Mouse (Mus musculus) liver, embryonic 11.5 days (tissue): ENCODE measurements around the gene Tef. TPM values are rescaled to one million over a fixed set of nuclear protein-coding genes. Genes with fewer than 3 reads are reported as not detected.

Experiments
- ATAC-seq: fragments of 200-750 bp; cut with Nextera tagmentation; replicated peaks from 2 replicates; pipeline ENCODE4 v1.8.0; 2017; ENCODE audit warnings: moderate number of reproducible peaks, mild to moderate bottlenecking, moderate TSS enrichment, moderate library complexity; ENCODE audit not compliant: low FRiP score
- DNase-seq: peaks from one replicate; pipeline ENCODE4 v3.0.0-alpha.2; 2017; ENCODE audit warnings: low spot score
- H3K27ac ChIP-seq: fragments of 300-500 bp; sonication (generic); 2 replicates; pipeline ENCODE4 v1.5.1; 2014; ENCODE audit warnings: mild to moderate bottlenecking, low read depth, low read length, control low read depth
- H3K27me3 ChIP-seq: fragments of 300-500 bp; sonication (generic); replicated peaks from 2 replicates; pipeline ENCODE4 v1.6.1; 2014; ENCODE audit warnings: low read length, mixed read lengths; ENCODE audit not compliant: control insufficient read depth, insufficient read depth
- H3K36me3 ChIP-seq: fragments of 300-500 bp; sonication (generic); 2 replicates; pipeline ENCODE4 v1.6.1; 2014; ENCODE audit warnings: mild to moderate bottlenecking, low read length, moderate library complexity, mixed read lengths; ENCODE audit not compliant: control insufficient read depth, insufficient read depth
- H3K4me1 ChIP-seq: fragments of 300-500 bp; sonication (generic); replicated peaks from 2 replicates; pipeline ENCODE4 v1.6.1; 2014; ENCODE audit warnings: low read length, mixed read lengths; ENCODE audit not compliant: control insufficient read depth, insufficient read depth
- H3K4me2 ChIP-seq: fragments of 300-500 bp; sonication (generic); 2 replicates; pipeline ENCODE4 v1.6.1; 2014; ENCODE audit warnings: mild to moderate bottlenecking, control low read depth, moderate library complexity
- H3K4me3 ChIP-seq: fragments of 300-500 bp; sonication (generic); 2 replicates; pipeline ENCODE4 v1.5.1; 2014; ENCODE audit warnings: low read depth, low read length, control low read depth
- H3K9ac ChIP-seq: fragments of 300-500 bp; sonication (generic); 2 replicates; pipeline ENCODE4 v1.6.1; 2014; ENCODE audit warnings: low read depth, low read length, control low read depth
- H3K9me3 ChIP-seq: fragments of 300-500 bp; sonication (generic); 2 replicates; pipeline ENCODE4 v1.6.1; 2016; ENCODE audit warnings: low read length, inconsistent platforms, mixed read lengths; ENCODE audit not compliant: control insufficient read depth
- WGBS: fragments of 180-500 bp; shearing (Covaris S2); extraction: QIAGEN DNeasy Blood & Tissue Kit; methylation state at CpG from one replicate; pipeline ENCODE4 v1.1.7; 2014; 5-methylcytosine and 5-hydroxymethylcytosine counted together
- polyA plus RNA-seq: library from polyadenylated mRNA; unstranded; fragments of >200 nt; fragmentation: Nextera tagmentation; extraction: Ambion mirVana; gene quantifications from 2 replicates; pipeline ENCODE4 v1.2.1, GENCODE M21; 2014

Tef gene
- polyA plus RNA-seq, 1 experiment from 2014 or later, result 12.6 TPM

DNA sequence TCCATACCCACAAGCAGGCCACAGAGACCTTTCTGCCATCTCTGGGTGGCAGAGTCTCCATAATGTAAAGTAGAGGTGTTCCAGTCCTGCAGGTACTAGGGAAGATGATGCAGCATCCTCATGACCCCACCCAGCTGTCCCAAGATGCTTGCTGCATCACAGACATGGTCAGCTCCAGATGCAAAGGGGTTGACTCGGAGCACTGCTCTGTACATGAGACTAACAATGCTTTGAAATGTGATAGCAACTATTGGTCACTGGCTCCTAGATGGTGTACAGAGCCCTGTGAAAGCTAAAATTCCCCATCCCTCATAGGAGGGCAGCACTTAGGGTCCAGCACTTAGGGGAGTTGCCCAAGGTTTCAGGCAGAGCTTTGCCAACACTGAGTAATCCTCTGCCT, 2.0 kb downstream of the Tef start:
- Histone ChIP-seq H3K36me3 (no peaks in the 10 kb centered on the region), H3K27ac (no peak overlapping the region), H3K9ac (no peak overlapping the region), H3K4me1 (peaks cover 31% of the 10 kb centered on the region), H3K4me2 (peak overlapping the region; percentile 83; the same call in 1 of the 2 replicates), H3K4me3 (no peak overlapping the region), H3K9me3 (no peaks in the 10 kb centered on the region), H3K27me3 (no peaks in the 10 kb centered on the region)
- no peak for DNase-seq
- no peak for ATAC-seq
- WGBS, result 77% methylated on average over 1 of the region's 1 CpGs

DNA sequence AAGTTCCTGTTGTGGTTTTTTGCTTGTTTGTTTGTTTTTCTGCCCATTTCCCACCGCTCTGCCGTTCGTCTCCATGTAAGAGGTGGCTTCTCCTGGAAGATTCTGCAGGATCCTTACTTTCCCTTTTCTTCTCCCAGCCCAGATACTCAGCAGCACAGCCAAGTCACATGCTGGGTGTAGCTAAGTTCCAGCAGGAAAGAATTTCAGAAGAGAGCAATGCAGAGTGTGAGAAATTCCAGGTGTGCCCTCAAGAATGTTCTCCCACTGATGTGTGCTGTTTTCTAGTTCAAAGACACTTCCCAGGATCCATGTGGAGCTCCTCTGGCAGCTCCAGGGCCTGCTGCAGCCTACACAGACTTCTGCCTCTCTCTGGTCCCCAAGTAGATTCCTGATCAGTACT, 2.7 kb downstream of the Tef start:
- H3K27ac ChIP-seq, result no peak overlapping the region
- no peaks in the 10 kb centered on the region for H3K27me3 ChIP-seq
- H3K36me3 ChIP-seq, result no peaks in the 10 kb centered on the region
- no peak overlapping the region for H3K9ac ChIP-seq
- peaks cover 35% of the 10 kb centered on the region for H3K4me1 ChIP-seq
- no peak for DNase-seq
- no peak overlapping the region for H3K4me3 ChIP-seq
- no peak for ATAC-seq
- 69% methylated on average over 3 of the region's 3 CpGs for WGBS
- H3K4me2 ChIP-seq, result no peak overlapping the region
- H3K9me3 ChIP-seq, result no peaks in the 10 kb centered on the region

DNA sequence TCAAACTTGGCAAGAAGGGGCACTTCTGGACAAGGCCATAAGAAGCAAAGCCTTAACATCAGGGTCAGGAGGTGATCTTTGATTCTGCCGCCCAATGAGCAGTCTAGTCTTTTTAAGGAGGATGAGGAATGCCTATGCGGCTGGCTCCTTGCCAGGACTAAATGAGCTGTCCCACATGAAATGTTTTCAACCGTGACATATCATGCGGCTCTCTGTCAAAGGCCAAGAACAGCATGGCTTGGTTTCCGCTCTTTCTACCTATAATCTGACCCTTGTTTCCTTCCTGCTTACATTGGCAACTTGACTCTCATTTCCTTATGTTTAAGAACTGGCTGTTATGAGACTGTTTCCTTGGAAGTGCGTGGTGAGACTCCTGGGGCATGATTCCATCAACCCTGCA, 3.4 kb downstream of the Tef start:
- Histone ChIP-seq H3K4me2 (no peak overlapping the region), H3K27ac (no peak overlapping the region), H3K36me3 (no peaks in the 10 kb centered on the region), H3K9ac (no peak overlapping the region), H3K4me3 (no peak overlapping the region), H3K9me3 (no peaks in the 10 kb centered on the region), H3K4me1 (peaks cover 38% of the 10 kb centered on the region), H3K27me3 (no peaks in the 10 kb centered on the region)
- DNase-seq, result no peak
- no peak for ATAC-seq
- 68% methylated on average over 6 of the region's 6 CpGs for WGBS

DNA sequence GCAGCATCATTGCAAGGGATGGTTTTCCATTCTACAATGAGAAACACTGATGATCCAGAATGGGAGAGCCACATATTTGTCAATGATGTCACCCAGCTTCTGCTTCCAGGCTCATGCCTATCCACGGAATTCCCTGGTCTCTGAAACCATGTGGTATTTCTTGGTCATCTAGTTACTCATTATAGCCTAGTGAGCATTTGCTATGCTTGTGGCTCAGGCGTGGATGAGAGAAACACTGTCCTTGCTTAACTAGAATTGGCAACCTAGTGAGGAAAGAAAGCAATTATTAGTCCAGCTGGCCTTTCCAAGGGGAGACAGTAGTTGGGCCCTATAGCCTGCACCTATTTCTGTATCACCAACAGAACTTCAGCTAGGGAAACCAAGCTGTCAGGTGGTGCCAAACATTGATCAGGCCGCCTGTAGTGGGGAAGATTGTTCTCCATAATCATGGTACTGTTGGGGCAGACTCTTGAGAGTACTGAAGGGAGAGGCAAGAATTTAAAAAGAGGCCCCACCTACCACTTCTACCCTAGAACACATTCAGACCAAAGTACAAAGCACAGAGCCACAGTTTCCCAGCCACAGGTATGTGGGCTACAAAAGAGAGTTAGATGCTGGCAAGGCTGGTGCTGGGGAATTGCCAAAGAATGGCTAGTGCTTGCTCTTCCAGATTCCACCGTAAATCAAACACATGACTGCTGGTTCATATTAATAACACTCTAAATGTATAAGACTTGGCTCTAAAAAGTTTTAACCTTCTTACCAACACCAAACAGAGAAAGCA, 4.6 kb downstream of the Tef start:
- Histone ChIP-seq H3K36me3 (no peaks in the 10 kb centered on the region), H3K9ac (no peak overlapping the region), H3K4me2 (no peak overlapping the region), H3K9me3 (no peaks in the 10 kb centered on the region), H3K27me3 (no peaks in the 10 kb centered on the region), H3K4me1 (peaks cover 32% of the 10 kb centered on the region), H3K27ac (no peak overlapping the region), H3K4me3 (no peak overlapping the region)
- DNase-seq (no peak), ATAC-seq (no peak)
- 79% methylated on average over 4 of the region's 4 CpGs for WGBS

DNA sequence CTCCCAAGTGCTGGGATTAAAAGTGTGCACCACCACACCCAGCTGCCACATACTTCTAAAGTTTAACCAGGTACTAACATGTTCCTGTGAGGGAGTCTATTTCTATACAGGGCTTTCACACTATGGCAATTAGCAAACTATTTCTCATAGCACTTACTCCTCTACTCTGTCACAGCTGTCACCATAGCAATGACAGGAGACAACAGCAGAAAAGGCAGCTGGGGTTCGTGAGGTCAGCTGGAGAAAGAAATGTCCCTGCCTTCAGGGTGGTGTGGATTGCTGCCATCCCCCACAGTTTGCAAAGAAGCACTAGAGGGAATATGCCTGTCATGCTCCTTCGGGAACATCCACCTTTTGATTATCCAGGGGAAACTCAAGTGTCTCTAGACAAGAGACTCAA, 6.6 kb downstream of the Tef start:
- no peak overlapping the region for H3K9ac ChIP-seq
- H3K27me3 ChIP-seq, result no peaks in the 10 kb centered on the region
- no peaks in the 10 kb centered on the region for H3K36me3 ChIP-seq
- no peak overlapping the region for H3K4me2 ChIP-seq
- H3K9me3 ChIP-seq, result no peaks in the 10 kb centered on the region
- DNase-seq (no peak), ATAC-seq (no peak)
- no peak overlapping the region for H3K27ac ChIP-seq
- H3K4me3 ChIP-seq, result no peak overlapping the region
- WGBS, result 71% methylated on average over 2 of the region's 2 CpGs
- peaks cover 18% of the 10 kb centered on the region for H3K4me1 ChIP-seq

DNA sequence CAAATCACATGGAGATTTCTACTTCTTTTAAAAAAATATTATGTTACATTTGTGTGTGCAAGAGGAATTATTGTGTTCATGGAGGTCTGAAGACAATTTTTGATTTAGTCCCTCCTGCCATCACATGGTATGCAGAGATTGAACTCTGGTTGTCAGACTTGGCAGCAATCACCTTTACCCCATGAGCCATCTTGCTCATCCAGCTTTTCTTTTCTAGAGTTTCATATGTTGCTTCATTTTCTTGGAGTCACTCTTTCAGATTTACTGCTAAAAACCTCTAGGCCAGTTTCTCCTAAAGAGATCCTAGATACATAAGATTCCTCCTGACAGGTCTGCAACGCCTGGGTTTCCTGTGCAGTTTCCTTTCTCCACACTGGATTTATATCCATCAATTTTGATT, 7.3 kb downstream of the Tef start:
- Histone ChIP-seq H3K36me3 (no peaks in the 10 kb centered on the region), H3K9me3 (no peaks in the 10 kb centered on the region), H3K27ac (no peak overlapping the region), H3K27me3 (no peaks in the 10 kb centered on the region), H3K9ac (0 out of 2 replicates have a peak overlapping the region, but pooled peaks have one; percentile 60), H3K4me1 (peaks cover 16% of the 10 kb centered on the region), H3K4me3 (peak overlapping the region; percentile 62; the same call in 1 of the 2 replicates), H3K4me2 (peak overlapping the region; percentile 74)
- DNase-seq (no peak), ATAC-seq (no peak)
- WGBS, result 43% methylated on average over 1 of the region's 1 CpGs

DNA sequence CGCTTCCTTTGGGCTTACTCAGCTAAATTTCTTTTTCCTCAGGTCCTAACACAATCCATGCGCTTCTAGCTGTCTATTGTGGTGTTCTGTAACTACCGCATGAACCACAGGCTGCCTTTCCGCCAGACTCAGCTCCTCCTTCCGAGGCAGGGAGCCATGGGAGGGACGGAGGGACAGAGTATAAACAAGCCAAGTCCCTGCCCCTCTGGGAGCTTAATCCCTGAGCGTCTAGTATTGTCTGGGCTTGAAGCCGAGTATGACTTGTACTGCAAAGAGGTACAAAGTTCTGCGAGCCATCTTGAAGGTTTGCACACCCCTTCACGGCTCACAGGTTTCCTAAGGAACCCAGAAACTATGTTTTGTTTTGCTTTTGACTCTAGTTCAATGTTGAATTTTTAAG, 7.9 kb downstream of the Tef start:
- Histone ChIP-seq H3K4me1 (peaks cover 15% of the 10 kb centered on the region), H3K27ac (peak overlapping the region; percentile 61)
- no peak for ATAC-seq

DNA sequence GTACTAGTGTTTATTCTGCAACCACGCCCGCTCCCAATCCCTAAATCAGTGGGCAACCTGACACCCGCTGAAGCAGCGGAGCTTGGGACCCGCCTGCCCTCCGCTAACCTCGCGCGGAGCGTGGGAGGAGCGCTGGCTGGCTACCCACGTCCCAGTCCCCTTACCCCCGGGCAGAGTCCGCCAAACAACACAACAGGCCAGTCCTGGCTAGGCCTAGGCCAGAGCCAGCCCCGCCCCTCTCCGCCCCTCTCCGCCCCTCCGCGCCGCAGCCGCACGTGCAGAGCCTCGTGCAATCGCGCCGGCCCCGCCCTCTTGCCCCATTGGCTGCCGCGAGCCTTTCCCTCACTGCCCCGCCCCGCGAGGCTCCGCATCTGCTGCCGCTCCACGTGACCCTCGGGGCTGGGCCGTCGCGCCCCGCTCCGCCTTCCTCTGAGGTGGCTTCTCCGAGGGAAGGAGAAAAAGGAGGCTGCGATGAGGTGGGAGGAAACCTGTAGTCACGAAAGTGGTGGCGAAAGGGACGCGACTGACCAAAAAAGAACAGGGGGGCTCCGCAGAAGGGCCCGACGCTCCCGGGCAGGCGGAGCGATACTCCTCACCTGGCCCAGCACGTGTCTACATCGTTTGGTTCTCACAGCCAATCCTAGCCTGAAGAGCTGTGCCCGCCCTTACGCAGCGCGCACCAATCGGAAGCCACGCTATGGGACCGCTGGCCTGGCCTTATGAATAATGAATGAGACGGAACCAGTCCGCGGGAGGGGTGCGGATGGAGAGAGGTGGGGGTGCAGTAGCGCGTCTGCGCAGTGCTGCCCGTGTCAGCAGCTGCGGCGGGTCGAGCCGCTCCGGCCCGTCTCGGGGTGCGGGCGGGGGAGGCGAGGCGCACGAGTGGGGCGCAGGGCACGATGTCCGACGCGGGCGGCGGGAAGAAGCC, 8.7 kb downstream of the Tef start:
- Histone ChIP-seq H3K4me2 (peak overlapping the region; percentile 74), H3K9me3 (no peaks in the 10 kb centered on the region), H3K4me1 (peaks cover 15% of the 10 kb centered on the region), H3K9ac (peak overlapping the region; percentile 63), H3K27ac (peak overlapping the region; percentile 61), H3K4me3 (peak overlapping the region; percentile 62), H3K36me3 (peaks cover 7% of the 10 kb centered on the region), H3K27me3 (no peaks in the 10 kb centered on the region)
- WGBS, result 0% methylated on average over 88 of the region's 89 CpGs
- peak; percentile 98 for ATAC-seq
- DNase-seq, result peak; percentile 99

More for the DNA sequence above, 7.9 kb downstream of the Tef start:
- peaks cover 2% of the 10 kb centered on the region; the same call in 1 of the 2 replicates for H3K36me3 ChIP-seq
- peak overlapping the region; percentile 74 for H3K4me2 ChIP-seq
- H3K9ac ChIP-seq, result peak overlapping the region; percentile 60
- DNase-seq, result peak; percentile 58
- H3K4me3 ChIP-seq, result peak overlapping the region; percentile 62
- H3K9me3 ChIP-seq, result no peaks in the 10 kb centered on the region
- H3K27me3 ChIP-seq, result no peaks in the 10 kb centered on the region
- WGBS, result 2% methylated on average over 10 of the region's 10 CpGs
